Mouse (Mus musculus) liver, postnatal 0 days (tissue): ENCODE measurements at regions not wholly inside any gene's neighbourhood (a gene's known extent, or its start where the extent isn't known, plus 50 kb on each side); places are given as distances from the start of the nearest gene placed in this dataset.

ENCODE experiments used
- CTCF ChIP-seq: sonication (generic); IDR thresholded peaks from 2 replicates; pipeline ENCODE4 v1.5.1; 2016; ENCODE audit warnings: antibody characterized with exemption, low read depth
- EP300 ChIP-seq: IDR thresholded peaks from 2 replicates; pipeline ENCODE4 v1.6.1; 2016; ENCODE audit warnings: antibody characterized with exemption, low read depth, mild to moderate bottlenecking

GRCm38 (mm10) chr14:62164918-62165317 is 127.5 kb upstream of the Rnaseh2b start:
- TF ChIP-seq CTCF (no peak), EP300 (no peak)
